Mouse (Mus musculus) kidney, embryonic 15.5 days (tissue): ENCODE measurements at regions not wholly inside any gene's neighbourhood (a gene's known extent, or its start where the extent isn't known, plus 50 kb on each side); places are given as distances from the start of the nearest gene placed in this dataset.

ENCODE experiments used
- ATAC-seq: fragments of 200-750 bp; cut with Nextera tagmentation; replicated peaks from 2 replicates; pipeline ENCODE4 v1.8.0; 2017; ENCODE audit warnings: moderate TSS enrichment; ENCODE audit not compliant: low FRiP score
- H3K27ac ChIP-seq: fragments of 300-500 bp; sonication (generic); 2 replicates; pipeline ENCODE4 v1.5.1; 2015; ENCODE audit warnings: mild to moderate bottlenecking, inconsistent platforms
- H3K27me3 ChIP-seq: fragments of 300-500 bp; sonication (generic); 2 replicates; pipeline ENCODE4 v1.6.1; 2015; ENCODE audit warnings: inconsistent platforms
- H3K36me3 ChIP-seq: fragments of 300-500 bp; sonication (generic); 2 replicates; pipeline ENCODE4 v1.6.1; 2015; ENCODE audit warnings: inconsistent platforms
- H3K4me1 ChIP-seq: fragments of 300-500 bp; sonication (generic); 2 replicates; pipeline ENCODE4 v1.6.1; 2015; ENCODE audit warnings: inconsistent platforms
- H3K4me2 ChIP-seq: fragments of 300-500 bp; sonication (generic); 2 replicates; pipeline ENCODE4 v1.6.1; 2015; ENCODE audit warnings: moderate library complexity, mild to moderate bottlenecking, inconsistent platforms
- H3K4me3 ChIP-seq: fragments of 300-500 bp; sonication (generic); replicated peaks from 2 replicates; pipeline ENCODE4 v1.5.1; 2015; ENCODE audit warnings: mild to moderate bottlenecking, inconsistent platforms
- H3K9ac ChIP-seq: fragments of 300-500 bp; sonication (generic); 2 replicates; pipeline ENCODE4 v1.6.1; 2015; ENCODE audit warnings: mild to moderate bottlenecking, inconsistent platforms
- H3K9me3 ChIP-seq: fragments of 300-500 bp; sonication (generic); replicated peaks from 2 replicates; pipeline ENCODE4 v1.6.1; 2016; ENCODE audit warnings: inconsistent platforms
- WGBS: fragments of 180-500 bp; shearing (Covaris S2); methylation state at CpG from one replicate; pipeline ENCODE4 v1.1.7; 2015; ENCODE audit warnings: mixed read lengths; 5-methylcytosine and 5-hydroxymethylcytosine counted together

GRCm38 (mm10) chr12:95054887-95055286, 637.1 kb upstream of the Flrt2 start:
- Histone ChIP-seq H3K27me3 (no peaks in the 10 kb centered on the region), H3K4me2 (no peak overlapping the region), H3K4me1 (no peaks in the 10 kb centered on the region), H3K9me3 (no peaks in the 10 kb centered on the region), H3K27ac (no peak overlapping the region), H3K9ac (no peak overlapping the region), H3K4me3 (no peak overlapping the region), H3K36me3 (no peaks in the 10 kb centered on the region)
- WGBS, result 88% methylated on average over 3 of the region's 3 CpGs
- ATAC-seq, result no peak

DNA sequence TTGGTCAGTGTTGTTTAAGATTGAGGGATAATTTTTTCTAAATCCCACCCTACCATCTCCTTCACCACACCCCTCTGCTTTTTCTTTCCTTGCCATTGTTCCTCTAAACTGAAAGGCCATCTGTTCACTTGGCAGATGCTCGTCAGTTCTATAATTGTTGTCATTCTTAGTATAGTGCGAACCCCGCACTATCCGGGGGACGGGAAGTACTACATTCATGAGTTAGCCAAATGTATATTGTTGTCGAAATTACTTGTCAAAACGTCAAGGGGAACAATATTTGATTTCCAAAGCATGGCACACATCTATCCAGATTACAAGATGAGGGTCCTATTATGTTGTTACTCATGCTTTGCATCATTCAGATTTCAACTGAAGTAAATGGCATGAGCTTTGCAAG, 635.1 kb upstream of the Flrt2 start:
- 85% methylated on average over 7 of the region's 7 CpGs for WGBS
- ATAC-seq, result no peak
- Histone ChIP-seq H3K4me1 (no peaks in the 10 kb centered on the region), H3K4me2 (no peak overlapping the region), H3K9ac (no peak overlapping the region), H3K36me3 (no peaks in the 10 kb centered on the region), H3K9me3 (no peaks in the 10 kb centered on the region), H3K27ac (no peak overlapping the region), H3K4me3 (no peak overlapping the region), H3K27me3 (no peaks in the 10 kb centered on the region)

- no peak overlapping the region for H3K9ac ChIP-seq
- no peak for ATAC-seq
- H3K36me3 ChIP-seq, result no peaks in the 10 kb centered on the region
- H3K4me2 ChIP-seq, result no peak overlapping the region
- no peaks in the 10 kb centered on the region for H3K27me3 ChIP-seq
- H3K27ac ChIP-seq, result no peak overlapping the region
- H3K9me3 ChIP-seq, result no peaks in the 10 kb centered on the region
- H3K4me3 ChIP-seq, result no peak overlapping the region
- H3K4me1 ChIP-seq, result no peaks in the 10 kb centered on the region
- 67% methylated on average over 2 of the region's 2 CpGs for WGBS
Measured at GRCm38 (mm10) chr12:95059396-95059795, 632.6 kb upstream of the Flrt2 start.

- 0 out of 2 replicates have a peak, but pooled peaks have one; percentile 52 for ATAC-seq
- 44% methylated on average over 2 of the region's 2 CpGs for WGBS
- no peak overlapping the region for H3K4me3 ChIP-seq
- no peak overlapping the region for H3K4me2 ChIP-seq
- no peaks in the 10 kb centered on the region for H3K36me3 ChIP-seq
- no peaks in the 10 kb centered on the region for H3K9me3 ChIP-seq
- no peaks in the 10 kb centered on the region for H3K4me1 ChIP-seq
- H3K27me3 ChIP-seq, result no peaks in the 10 kb centered on the region
- no peak overlapping the region for H3K9ac ChIP-seq
- no peak overlapping the region for H3K27ac ChIP-seq
Measured at GRCm38 (mm10) chr12:95072307-95072706, 619.7 kb upstream of the Flrt2 start.

DNA sequence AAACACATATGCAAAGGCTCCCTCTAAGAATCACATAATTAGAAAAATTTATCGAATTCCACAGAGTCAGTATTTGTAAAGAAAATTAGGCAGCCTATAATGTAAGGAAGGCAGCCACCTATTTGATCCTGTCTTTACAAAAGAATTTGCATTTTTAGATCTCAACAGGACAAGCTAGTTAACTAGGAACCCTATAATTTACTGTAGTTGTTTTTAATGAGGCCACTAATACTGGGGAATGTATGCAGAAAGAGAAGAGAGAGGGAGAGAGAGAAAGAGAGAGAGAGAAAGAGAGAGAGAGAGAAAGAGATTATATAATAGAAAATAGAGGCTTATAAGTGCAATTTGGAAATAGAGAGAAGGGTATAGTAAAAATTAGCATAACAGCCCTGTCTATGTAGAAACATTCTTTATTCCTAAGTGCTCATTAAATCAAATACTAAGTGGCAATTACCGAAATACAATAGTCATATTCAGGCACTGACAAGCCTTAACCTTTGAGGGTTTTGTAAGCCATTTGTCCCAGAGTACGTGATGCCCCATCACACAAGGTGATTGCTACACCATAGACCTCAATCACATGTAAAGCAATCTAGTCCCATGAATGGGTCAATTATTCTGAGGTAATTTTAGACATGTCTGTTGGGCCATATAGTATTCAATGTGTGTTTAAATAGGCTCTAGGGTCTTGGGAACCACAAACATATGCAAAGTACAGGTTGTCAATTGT, 572.6 kb upstream of the Flrt2 start:
- H3K27me3 ChIP-seq, result no peaks in the 10 kb centered on the region
- H3K4me1 ChIP-seq, result no peaks in the 10 kb centered on the region
- no peak overlapping the region for H3K9ac ChIP-seq
- H3K27ac ChIP-seq, result no peak overlapping the region
- no peaks in the 10 kb centered on the region for H3K36me3 ChIP-seq
- H3K4me2 ChIP-seq, result no peak overlapping the region
- no peak for ATAC-seq
- 78% methylated on average over 3 of the region's 3 CpGs for WGBS
- no peak overlapping the region for H3K4me3 ChIP-seq
- no peaks in the 10 kb centered on the region for H3K9me3 ChIP-seq

DNA sequence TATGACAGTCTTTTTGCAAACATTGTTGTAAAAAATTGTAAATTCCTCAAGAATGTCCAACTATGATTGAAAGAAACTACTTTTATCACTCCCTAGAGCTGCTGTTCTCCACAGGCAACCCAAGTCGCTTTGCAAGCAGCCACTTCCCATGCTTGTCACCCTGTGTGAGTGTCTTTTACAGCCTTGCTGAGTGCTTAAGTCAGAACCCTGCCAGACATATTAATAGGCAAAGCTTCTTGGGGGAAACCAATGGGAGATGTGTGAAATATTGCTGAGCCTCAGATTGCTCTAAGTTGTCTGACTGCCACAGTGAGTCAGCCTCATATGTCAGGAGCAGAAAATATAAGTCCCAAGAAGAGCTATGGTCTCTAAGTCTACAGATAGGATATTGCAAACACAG, 559.2 kb upstream of the Flrt2 start:
- Histone ChIP-seq H3K4me2 (no peak overlapping the region), H3K27ac (0 out of 2 replicates have a peak overlapping the region, but pooled peaks have one; percentile 37), H3K27me3 (no peaks in the 10 kb centered on the region), H3K36me3 (no peaks in the 10 kb centered on the region), H3K4me3 (no peak overlapping the region), H3K9ac (no peak overlapping the region), H3K9me3 (no peaks in the 10 kb centered on the region), H3K4me1 (no peaks in the 10 kb centered on the region)
- peak; percentile 56; the same call in 1 of the 2 replicates for ATAC-seq
- 44% methylated on average over 1 of the region's 1 CpGs for WGBS

GRCm38 (mm10) chr12:95133482-95133881, 558.5 kb upstream of the Flrt2 start:
- Histone ChIP-seq H3K4me3 (no peak overlapping the region), H3K4me1 (no peaks in the 10 kb centered on the region), H3K9me3 (no peaks in the 10 kb centered on the region), H3K4me2 (no peak overlapping the region), H3K27ac (0 out of 2 replicates have a peak overlapping the region, but pooled peaks have one; percentile 37), H3K27me3 (no peaks in the 10 kb centered on the region), H3K36me3 (no peaks in the 10 kb centered on the region), H3K9ac (no peak overlapping the region)
- ATAC-seq, result peak; percentile 60
- 40% methylated on average over 4 of the region's 4 CpGs for WGBS

DNA sequence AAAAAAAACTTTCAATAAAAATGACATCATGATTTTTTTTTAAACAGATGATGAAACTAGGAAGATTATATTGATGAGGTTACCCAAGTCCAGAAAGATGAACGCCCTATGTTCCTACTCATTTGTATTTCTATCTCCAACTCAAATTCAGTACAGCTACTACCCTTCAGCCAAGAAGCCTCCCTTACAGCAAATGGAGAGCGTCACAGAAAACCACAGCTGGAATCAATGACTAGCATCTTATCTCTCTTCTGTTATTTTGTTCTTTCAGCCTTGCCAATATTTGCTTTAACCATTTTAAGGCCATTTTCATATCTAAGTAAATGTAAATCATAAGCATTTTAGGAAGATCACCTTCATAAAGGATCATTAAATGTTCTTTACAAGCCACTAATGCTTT, 553.9 kb upstream of the Flrt2 start:
- Histone ChIP-seq H3K4me3 (no peak overlapping the region), H3K9me3 (no peaks in the 10 kb centered on the region), H3K4me1 (no peaks in the 10 kb centered on the region), H3K27me3 (no peaks in the 10 kb centered on the region), H3K4me2 (no peak overlapping the region), H3K27ac (no peak overlapping the region), H3K9ac (no peak overlapping the region), H3K36me3 (no peaks in the 10 kb centered on the region)
- ATAC-seq, result no peak
- 77% methylated on average over 2 of the region's 2 CpGs for WGBS

- no peaks in the 10 kb centered on the region for H3K27me3 ChIP-seq
- H3K4me1 ChIP-seq, result no peaks in the 10 kb centered on the region
- no peak overlapping the region for H3K27ac ChIP-seq
- no peak overlapping the region for H3K9ac ChIP-seq
- no peak for ATAC-seq
- no peaks in the 10 kb centered on the region for H3K9me3 ChIP-seq
- no peaks in the 10 kb centered on the region for H3K36me3 ChIP-seq
- no peak overlapping the region for H3K4me3 ChIP-seq
- no peak overlapping the region for H3K4me2 ChIP-seq
- 63% methylated on average over 2 of the region's 2 CpGs for WGBS
Measured at GRCm38 (mm10) chr12:95171051-95171450, 521.0 kb upstream of the Flrt2 start.

DNA sequence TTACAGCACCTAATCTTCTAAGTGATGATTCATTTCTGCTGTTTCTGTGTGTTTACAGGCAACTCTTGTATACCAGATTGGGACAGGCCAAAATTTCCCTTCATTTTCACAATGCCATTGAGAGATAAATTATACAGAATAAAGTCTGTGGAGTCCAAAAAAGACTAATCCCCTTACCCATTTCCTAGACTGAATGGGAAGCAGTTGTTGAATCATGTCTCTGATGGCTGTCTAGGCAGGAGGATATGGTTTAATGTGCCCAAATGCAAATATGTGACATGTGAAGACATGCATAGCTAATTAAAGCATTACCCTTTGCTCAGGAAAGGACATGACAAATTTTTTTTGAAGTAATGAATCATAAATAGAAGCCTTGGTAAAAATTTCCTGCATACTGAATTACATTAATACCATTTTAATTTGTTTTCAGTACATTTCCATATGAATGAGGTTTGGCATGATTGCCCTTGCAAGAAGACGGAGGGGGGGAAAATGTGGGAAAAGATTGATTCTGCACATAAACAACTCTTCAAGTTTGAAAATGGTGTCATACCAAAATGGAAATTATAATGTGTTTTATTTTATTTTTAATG, 518.1 kb upstream of the Flrt2 start:
- no peaks in the 10 kb centered on the region for H3K27me3 ChIP-seq
- H3K9me3 ChIP-seq, result no peaks in the 10 kb centered on the region
- ATAC-seq, result no peak
- no peak overlapping the region for H3K4me3 ChIP-seq
- WGBS, result 80% methylated on average over 1 of the region's 1 CpGs
- no peaks in the 10 kb centered on the region for H3K4me1 ChIP-seq
- no peaks in the 10 kb centered on the region for H3K36me3 ChIP-seq
- no peak overlapping the region for H3K9ac ChIP-seq
- no peak overlapping the region for H3K4me2 ChIP-seq
- no peak overlapping the region for H3K27ac ChIP-seq

DNA sequence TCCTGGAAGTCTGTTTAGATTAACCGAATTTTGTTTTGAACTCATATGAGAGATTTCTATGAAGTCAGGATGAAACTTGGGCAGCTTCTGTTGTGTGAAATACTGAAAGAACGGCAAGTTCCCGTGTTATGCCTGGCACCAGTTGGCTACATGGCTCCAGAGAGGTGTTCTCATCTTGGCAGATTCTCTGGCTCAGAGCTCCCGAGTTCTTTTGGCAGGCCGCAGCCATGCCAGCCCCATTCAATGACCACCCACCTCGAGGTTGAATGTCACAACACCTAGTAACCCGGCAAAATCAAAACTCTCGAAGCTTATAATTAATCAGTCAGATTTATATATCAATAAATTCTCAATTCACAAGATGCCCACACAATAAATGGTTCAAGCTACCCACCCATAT, 489.5 kb upstream of the Flrt2 start:
- 94% methylated on average over 8 of the region's 8 CpGs for WGBS
- Histone ChIP-seq H3K27me3 (no peaks in the 10 kb centered on the region), H3K27ac (no peak overlapping the region), H3K4me3 (no peak overlapping the region), H3K9ac (no peak overlapping the region), H3K4me1 (no peaks in the 10 kb centered on the region), H3K36me3 (no peaks in the 10 kb centered on the region), H3K9me3 (no peaks in the 10 kb centered on the region), H3K4me2 (no peak overlapping the region)
- no peak for ATAC-seq

DNA sequence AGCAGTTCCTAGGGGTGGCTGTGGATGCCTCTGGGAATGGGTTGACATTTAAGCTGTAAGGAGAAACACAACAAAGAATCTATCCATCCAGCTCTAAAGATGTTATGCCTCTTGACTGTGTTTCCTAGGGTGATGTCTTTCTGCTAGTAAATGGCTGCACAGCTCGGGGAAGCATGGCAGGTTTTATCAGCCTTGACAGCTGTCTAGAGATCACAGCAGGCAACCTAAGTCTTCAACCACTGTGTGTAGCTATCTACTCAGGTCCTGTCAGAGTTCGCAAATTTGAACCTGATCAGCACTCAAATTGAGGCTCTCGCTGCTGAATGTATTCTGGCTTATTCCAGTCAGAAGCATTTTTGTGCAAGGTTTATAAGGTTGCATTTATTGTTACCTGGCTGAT, 486.9 kb upstream of the Flrt2 start:
- Histone ChIP-seq H3K27ac (no peak overlapping the region), H3K9ac (no peak overlapping the region), H3K4me1 (no peaks in the 10 kb centered on the region), H3K4me3 (no peak overlapping the region), H3K9me3 (no peaks in the 10 kb centered on the region), H3K4me2 (no peak overlapping the region), H3K27me3 (no peaks in the 10 kb centered on the region), H3K36me3 (no peaks in the 10 kb centered on the region)
- 82% methylated on average over 3 of the region's 3 CpGs for WGBS
- ATAC-seq, result no peak
